Mouse (Mus musculus): ENCODE measurements around the gene Nucb1.

GRCm38 (mm10) chr7:45554744-45555143 is 44.5 kb upstream of the Nucb1 start, which contains the start of gene Hsd17b14:
- TF ChIP-seq POLR2A (IDR thresholded peaks at IDR 0.05; ENCODE audit: low read depth, low read length) (no peak), CTCF (IDR thresholded peaks at IDR 0.05; ENCODE audit: extremely low read depth, insufficient read depth, insufficient read length, insufficient replicate concordance) (no peak)

Data from spleen, adult 2 months (tissue).